Mouse (Mus musculus): ENCODE measurements around the gene Scamp1.

The Scamp1 gene

DNA sequence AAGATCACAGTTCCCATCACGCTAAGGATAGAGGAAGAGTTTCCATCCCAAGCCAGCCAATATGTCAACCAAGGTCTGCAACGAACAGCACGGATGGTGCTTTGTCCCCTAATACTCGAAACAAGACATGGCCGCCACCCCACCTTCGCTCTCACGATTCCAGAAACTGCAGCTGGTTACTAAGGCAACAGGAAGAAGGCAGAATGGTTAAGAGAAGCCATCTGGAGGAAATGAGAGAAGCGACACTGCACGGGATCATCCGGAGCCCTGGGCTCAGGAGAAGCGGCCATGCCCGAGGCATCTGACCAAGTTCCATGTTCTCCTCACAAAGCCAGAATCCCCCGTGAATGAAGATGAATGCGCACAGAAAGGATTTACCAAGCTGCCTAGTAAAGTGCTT lies 62.0 kb downstream of the Scamp1 start:
- no peak for DNase-seq (ENCODE audit: low spot score)

DNA sequence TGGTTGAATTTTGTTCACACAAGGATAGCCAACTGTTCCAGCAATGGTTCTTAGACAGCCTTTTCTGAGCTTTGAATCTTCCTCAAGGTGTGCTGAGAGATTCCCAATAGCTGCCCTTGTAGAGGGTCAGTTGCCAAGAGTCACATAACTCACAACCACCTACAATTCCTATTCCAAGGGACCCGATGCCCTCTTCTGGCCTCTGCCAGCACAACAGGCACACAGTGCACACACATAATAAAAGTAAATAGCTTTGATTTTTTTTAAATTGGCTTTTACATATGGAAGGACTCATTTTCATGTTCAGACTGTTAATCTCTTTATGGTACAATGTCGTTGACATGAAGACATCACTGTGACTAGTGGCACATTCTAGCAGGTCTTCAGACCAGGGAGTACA lies 72.9 kb downstream of the Scamp1 start:
- no peak for DNase-seq (ENCODE audit: low spot score)

DNA sequence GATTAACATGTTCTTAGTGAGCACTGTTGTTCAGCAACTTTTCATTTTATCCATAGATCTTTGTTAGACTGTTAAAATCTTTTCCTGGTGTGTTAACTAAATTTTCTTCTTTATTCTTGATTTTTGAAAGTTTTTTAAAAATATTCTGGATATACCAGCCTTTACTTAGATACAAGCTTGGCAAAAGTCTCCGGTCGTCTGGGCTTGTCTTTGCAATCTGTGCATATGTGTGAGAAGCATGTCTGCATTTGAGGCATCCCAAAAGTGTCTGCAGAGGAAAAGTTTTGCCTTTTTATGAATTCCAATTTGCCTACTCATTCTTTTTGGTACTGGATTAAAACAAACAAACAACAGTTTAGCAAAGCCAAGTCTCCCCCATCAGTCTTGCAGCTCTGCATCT lies 73.5 kb downstream of the Scamp1 start:
- DNase-seq (ENCODE audit: low spot score), result no peak

DNA sequence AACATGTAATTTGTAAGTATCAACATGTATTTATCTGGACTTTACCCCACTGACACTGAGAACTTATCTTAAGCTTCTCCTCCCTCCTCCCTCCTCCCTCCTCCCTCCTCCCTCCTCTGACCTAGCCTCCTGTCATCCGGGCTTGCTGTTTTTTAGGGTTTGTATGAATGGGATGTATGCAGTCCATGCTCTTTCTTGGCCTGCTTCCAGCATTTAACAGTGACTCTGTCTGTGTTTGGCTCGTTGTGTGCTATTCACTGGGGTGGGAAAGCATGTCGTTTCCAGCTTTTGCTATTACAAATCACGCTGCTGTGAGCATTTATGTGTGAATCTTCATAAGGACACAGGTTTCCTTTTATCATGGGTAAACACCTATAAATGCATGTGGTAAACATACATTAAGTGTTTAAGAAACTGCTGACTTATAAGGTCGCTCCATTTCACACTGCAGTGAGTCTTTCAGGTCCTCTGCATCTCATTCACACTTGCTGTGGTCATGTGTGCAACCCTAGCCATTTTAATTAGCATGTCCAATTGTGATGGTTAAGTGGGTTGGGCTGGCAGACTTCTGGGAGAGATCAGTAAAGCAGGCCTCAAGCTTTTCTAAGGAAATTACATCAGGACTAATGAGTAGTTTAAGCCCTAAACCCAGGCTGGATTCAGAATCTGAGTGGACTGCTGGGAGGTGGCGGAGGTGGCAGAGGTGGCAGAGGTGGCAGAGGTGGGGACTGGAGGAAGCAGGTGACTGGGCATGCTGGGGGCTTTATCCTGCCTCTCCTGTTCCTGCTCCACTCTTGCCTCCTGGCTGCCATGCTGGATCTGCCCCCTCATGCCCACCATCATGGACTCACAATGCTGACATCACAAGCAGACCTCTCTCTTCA lies 74.2 kb downstream of the Scamp1 start:
- DNase-seq (ENCODE audit: low spot score), result no peak

DNA sequence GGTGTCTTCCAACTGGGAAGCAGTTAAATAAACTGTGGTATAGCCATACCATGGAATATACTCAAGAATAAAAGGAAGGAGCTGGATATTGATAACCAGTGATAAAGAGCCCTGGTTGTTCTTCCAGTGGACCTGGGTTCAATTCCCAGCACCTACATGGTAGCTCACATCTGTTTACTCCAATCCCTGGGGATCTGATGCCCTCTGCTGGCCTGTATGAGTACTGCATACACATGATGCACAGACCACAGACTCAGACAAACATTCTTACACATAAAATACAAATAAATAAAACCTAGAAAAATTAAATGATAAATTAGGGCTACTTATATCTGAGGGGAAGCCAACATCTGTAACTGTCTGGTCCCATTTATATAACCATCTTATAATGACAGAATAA lies 76.8 kb downstream of the Scamp1 start:
- DNase-seq (ENCODE audit: low spot score), result no peak

DNA sequence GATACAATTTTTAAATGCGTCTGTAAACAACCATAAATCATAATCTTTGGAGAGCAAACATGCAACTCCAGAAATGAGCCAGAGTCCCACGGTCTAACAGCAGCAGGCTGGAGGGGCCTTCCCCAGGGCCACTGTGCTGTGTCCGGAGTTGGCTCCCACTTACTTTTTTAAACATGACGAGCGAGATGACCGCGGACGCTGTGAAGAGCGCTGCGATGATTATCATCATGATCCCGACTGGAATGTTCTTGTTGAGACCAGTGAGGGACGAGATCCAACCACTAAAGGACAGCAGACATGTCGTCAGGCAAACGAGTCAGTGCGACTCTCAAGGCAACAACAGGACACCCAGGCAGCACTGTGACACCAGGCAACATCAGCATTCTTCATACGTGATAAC lies 77.7 kb downstream of the Scamp1 start:
- DNase-seq (ENCODE audit: low spot score), result no peak

DNA sequence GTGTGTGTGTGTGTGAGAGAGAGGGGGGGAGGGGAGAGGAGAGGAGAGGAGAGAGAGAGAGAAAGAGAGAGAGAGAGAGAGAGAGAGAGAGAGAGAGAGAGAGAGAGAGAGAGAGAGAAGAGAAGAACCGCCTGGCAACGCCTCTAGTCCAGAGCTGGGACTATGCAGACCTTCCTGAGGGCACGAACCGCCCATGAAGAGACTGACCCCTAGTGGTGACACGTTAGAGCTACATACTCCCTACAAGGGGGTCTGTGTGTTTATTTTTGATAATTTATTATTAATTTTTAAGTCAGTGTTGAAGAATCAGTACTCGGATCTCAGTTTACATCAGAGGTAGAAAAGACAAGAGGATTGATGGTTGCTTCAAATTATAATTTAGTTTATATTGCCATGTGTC lies 80.4 kb downstream of the Scamp1 start:
- no peak for DNase-seq (ENCODE audit: low spot score)

DNA sequence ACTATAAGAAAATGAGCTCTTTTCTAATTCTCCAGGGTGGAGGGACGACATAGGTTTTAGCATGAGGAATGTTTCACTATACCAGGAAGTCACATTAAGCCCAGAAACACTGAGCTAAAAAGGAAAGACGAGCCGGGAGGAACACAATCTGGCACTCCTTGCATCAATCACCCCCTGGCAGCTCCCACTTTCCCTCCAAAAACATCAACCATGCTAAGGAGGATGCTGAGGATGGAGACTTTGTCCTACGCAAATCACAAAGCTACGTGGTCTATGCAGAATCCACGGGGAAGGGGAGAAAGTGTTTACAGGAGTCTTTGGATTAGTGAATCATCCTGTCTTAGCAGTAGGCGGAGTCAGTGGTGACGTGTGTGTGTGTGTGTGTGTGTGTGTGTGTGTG lies 85.8 kb downstream of the Scamp1 start:
- DNase-seq (ENCODE audit: low spot score), result no peak

DNA sequence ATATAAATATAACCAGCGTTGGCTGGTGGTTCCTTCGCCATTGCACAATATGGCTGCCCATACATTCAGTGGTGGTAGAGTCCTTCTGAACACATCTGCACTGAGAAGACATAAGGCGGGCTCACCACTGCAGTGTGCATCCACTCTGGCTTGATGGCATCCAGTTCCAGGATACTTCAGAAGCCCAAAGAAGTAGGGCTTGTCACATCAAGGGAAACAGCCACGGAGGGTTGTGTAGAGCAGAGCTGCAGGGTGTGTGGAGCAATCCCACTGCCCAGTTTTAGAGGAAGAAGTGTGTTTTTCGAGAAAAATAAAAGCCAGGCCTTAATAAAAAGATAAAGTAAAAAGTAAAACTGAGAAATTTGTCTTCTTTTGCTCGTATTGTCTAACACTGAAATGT lies 87.0 kb downstream of the Scamp1 start:
- DNase-seq (ENCODE audit: low spot score), result no peak

DNA sequence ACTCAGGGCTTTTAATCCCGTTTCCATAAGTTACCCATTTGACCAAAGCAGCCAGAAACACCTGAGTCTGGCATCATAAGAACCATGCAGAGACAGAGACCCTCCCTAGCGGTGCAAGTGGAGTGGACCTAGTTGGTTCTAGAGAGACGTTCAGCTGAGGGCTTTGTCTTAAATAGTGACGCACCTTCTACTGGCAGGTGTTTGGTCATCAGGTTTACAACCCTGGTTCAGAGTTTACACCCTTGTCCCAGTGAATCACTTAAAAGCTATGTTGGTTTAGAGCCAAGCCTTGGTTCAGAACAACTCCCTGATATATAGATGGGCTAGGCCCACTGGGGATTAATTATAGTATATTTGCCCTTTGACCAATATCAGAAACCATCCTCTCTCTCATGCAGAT lies 92.4 kb downstream of the Scamp1 start:
- DNase-seq (ENCODE audit: low spot score), result no peak

DNA sequence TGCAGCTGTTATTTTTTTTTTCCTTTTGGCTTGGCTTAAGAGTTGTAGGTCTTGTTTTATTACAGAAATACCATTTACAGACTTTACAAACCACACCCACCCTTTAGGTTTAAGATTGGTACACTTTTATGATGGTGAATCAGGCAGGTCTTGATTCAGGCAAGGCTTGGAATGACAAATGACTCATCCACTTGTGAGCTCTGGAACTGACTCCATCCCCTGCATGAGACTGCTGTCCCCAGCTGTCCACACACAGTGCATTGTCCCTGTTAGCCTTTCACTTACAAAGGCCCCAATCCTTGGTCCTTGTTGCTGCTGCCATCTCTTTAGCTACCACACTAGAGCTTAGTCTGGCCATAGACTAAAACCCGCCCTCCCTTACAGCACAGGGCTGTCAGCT lies 95.3 kb downstream of the Scamp1 start:
- DNase-seq (ENCODE audit: low spot score), result no peak

DNA sequence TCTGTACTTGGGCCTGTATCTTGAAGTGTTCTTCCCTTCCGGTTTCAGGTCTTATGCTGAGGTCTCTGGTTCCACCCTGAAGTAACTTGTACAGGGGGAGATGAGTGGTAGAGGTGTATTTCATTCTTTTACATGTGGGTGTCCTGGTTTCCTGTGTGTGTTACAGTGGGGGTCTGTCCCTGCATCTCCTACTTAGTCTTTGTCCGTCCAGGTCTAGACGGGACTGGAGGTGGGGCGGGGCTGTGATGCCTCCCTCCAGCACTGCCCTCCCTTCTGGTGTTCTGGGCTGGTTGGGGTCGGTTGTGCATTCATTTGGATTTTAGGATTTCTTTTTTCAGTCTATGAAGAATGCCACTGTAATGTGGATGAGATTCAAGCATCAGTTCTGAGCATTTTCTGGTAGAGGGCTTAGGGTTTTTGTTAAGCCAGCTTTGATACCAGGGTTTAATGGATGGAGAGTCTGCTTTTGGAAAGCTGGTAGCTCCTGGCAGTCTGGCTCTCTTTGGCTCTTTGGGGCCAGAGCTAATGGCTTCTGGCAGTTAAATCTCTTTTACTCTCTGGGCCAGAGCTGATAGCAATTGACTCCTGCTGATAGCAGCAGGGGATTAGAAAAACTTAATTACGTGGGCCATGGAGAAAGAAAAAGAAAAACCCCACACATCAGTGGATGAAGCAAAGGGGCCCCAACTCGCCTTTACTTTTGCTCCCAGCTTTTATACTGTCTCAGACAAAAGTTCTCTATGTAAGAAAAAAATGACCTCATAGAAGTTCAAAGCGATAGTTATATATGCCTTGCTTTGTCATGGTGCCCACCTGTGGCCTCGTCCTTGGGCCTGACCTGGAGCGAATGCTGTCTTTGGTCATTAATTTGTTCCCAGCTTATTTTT lies 97.2 kb downstream of the Scamp1 start:
- DNase-seq (ENCODE audit: low spot score), result no peak

DNA sequence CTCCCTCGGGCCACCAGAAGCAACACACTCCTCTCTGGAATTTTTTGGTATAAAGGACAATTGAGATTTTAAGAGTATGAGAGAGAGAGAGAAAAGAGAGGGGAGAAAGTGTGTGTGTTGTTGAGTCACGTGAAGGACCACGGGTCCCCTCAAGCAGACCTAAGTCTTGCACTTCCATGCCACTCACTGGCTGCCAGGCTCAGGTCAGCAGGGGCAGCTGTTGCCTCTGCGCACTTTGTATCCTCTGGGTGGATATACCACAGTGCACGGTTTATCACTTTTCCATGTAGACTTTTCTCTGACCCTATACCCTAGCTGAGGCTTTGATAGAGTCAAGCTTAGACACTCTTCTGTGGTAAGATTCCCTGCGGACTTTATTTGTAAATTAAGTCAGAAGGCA lies 100.0 kb downstream of the Scamp1 start:
- DNase-seq (ENCODE audit: low spot score), result no peak

DNA sequence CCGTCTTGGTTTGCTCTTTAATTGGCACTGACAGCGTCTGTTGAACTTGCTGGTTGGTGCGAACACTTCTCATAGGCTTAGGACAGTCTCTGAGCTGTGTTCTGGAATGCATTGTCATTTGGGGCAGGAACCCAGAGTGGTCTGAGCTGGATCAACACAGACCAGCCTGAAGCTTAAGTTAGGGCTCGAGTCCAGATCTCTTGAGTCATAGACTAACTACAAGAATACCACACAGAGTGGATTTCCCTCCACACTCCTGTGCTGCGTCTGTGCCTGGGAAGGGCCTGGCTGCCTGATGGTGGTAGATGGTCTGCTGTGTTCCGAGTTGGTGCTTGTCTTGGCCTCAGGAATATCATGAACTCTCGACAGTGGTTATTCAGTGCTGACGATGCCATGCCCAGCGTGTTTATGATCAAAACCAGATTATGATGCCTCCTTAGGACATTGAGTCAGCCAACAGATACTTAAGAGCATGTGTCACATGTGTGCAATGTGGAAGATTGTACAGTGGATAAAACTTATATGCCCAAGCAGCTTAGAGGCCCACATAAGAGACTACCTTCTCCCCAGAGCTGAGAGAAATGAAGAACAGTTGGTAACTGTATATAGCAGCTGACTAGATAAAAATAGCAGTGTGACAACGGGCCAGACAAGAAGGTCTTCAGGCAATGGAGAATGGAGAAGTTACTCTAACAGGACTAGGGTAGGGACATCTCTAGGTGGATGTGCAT lies 100.8 kb downstream of the Scamp1 start:
- DNase-seq (ENCODE audit: low spot score), result no peak

DNA sequence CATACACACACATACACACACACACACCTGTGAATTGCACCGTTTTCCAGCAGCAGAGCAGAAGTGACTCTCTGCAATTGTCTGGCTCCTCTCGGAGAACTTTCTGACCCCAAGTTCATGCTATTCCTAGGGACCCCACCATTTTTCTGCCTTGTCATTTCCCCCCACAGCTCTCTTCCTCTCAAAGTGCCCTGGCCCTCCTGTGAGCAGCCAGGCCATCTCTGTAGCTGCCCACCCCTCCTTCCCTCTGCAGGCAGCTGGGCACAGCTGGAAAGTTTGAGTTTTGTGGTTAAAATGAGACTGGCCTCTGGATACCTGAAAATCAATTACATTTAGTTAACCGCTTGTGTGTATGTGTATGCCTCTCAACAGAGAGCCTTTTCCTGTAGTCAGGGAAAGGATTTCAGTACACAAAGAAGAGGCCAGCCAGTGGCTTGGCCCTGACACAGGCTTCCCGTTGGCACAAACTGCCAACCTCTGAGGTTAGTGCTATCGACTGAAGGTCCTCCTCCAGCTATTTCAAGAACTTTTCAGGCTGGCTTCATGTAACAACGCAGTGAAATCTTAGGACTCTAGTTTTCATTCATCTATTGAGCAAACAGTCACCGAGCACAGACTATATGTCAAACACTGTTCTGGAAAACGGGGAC lies 102.2 kb downstream of the Scamp1 start:
- DNase-seq (ENCODE audit: low spot score), result no peak

DNA sequence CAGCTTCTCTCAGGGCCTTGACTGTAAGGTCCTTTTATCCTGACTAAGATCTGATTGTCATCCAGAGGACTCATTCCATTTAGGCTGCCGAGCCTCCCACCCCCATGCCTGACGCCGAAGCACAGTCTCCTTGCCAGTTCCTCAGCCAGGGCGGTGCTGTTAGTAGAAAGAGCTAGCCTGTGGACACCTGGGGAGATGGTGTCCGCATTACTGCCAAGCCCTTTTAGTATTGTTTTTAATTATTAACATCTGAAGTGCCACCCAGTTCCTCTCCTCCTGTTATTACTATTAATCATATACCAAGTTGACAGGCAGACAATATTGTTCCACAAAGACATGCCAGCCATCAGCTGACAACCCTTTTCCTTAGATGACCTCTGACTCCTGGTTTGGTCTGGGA lies 103.6 kb downstream of the Scamp1 start:
- no peak for DNase-seq (ENCODE audit: low spot score)

DNA sequence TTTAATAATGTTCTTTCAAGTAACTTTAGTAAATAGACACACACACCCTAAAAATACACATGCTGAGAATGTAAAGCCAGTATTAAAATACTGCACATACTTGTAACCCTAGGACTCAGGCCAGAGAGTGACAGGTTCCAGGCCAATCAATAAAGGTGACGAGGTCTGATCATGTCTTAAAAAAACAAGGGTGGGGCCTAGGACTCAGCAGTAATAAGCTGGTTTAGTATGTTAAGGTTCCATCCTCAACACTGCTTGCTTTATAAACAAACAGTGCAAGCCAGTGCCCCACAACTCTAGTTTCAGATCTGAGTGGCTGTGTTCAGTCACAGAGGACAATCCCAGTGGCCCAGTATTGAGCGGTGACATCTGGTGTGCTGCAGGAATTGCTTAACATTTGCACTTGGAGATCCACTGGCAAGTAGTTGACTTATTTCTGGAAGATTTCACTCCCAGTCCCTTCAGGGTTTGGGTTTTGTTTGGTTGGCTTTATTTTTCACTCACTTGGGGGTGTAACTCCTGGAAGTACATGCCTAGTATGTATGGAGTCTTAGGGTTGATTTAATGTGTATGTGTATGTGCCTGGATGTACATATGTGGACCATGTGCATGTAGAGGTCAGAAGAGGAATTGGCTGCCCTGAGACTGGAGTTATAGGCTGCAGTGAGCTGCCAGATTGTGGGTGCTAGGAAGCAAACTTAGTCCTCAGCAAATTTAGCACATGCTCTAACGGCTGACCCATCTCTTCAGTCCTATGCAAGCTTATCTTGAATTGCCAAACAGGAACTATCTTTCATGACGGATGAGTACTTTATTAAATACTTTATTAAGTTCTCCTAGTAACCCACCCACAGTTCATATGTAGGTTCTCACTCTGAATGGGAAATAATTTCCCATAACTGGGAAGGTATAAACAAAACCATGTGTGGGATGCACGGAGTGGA lies 104.9 kb downstream of the Scamp1 start:
- no peak for DNase-seq (ENCODE audit: low spot score)

DNA sequence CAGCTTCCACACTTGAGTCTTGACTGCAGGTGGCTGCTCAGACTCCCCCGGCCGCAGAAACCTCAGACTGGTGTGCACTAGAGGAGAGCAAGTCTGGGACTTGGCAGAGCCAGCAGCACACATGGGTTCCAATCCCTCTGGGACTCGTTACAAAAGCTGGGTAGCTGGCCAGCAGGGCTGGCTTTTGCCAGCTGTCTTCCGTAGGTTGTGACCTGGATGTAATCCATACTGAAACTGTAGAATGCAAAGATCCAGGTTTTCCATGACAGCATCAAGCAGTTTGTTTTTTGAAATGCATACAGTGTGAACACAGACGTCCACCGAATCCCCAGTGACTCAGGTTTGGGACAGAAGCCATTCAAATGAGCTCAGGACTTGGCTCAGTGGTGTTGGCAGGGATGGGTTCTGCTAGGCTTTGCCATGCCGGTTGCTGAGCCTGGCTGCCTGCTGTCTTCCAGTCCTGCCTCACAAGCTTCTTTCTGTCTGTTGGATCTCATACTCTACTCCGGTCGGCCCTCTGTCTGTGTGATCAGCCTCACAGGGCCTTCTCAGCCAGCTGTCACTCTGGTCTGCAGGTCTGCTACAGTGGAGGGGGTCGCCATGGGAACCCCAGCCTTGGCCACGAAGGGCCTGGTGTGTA lies 107.1 kb downstream of the Scamp1 start:
- no peak for DNase-seq (ENCODE audit: low spot score)

DNA sequence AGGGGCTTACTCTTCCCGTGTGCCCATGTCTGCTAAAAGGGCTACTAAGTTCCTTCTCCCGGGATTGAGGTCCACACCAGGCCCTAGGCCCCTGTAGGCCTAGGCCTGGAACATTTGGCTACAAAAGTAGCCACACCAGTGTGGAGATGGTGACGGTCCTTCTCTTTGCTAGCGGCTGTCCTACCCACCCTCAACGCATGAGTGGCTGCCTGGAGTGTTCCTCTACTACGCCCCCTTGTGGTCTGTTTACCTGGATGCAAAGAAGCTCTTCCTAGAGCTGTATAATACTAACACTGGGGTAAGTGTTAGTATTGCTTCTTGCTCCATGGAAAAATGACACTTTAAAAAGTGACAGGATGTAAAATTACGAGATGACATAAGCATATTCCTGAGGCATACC lies 108.5 kb downstream of the Scamp1 start:
- DNase-seq (ENCODE audit: low spot score), result no peak

DNA sequence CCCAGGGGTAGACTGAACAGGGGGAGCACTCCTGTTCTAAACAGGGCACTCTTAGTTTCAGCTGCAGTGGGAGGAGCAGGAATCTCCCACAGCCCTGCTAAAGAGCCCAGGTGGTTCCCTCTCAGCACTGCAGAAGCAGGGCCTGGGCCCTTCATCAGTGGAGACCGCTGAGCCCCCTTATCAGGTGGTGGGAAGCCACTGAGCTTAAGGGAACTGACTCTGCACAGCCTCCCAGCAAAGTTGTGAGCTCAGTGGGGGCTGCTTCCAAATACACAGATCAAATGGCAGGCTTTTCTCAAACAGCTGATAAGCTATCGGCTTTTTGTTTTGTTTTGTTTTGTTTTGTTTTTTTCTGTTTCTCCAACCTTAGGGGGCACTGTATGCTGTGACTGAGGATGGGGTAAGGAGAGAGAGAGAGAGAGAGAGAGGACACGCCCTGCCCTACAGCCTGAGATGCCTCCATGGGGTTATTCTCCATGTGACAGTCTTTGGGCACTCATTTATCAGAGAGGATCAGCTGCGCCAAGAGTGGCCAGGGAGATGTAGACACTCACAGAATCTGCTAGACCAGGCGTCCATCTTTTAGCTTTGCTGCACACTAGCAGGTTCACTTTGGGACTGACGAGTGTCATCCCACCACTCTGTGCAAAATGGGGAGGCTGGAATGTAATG lies 110.1 kb downstream of the Scamp1 start:
- DNase-seq (ENCODE audit: low spot score), result no peak
